ENCODE assay signal across 10 mouse cellular contexts in genomic region chr15:61109429-61110128, GRCm38 (mm10).
DNase-seq lines count a peak whose midpoint lies in the region; ATAC-seq lines count a peak whose summit lies in the region.
"Had no signal": no experiment of that assay in that cellular context is flagged by ENCODE, and none has a peak within 500 bp of the region (broad histone marks: within the 10 kb centered on the region; RNA-seq: fewer than 3 reads in every experiment).

No protein-coding gene starts in this region.

- peak overlapping the region; percentile 58 for H3K27ac ChIP-seq in kidney, embryonic 15.5 days
- H3K27ac ChIP-seq in embryonic facial prominence, embryonic 13.5 days: peak overlapping the region; percentile 74
- peak overlapping the region; percentile 52 for H3K27ac ChIP-seq in limb, embryonic 13.5 days
- H3K27ac ChIP-seq: hindbrain, embryonic 14.5 days had no signal

- no peak overlapping the region for H3K9ac ChIP-seq in kidney, embryonic 15.5 days
- H3K9ac ChIP-seq in embryonic facial prominence, embryonic 13.5 days: no peak overlapping the region
- no peak overlapping the region for H3K9ac ChIP-seq in limb, embryonic 13.5 days
- H3K9ac ChIP-seq: hindbrain, embryonic 14.5 days had no signal

- no peaks in the 10 kb centered on the region for H3K36me3 ChIP-seq in kidney, embryonic 15.5 days
- no peaks in the 10 kb centered on the region for H3K36me3 ChIP-seq in embryonic facial prominence, embryonic 13.5 days
- no peaks in the 10 kb centered on the region for H3K36me3 ChIP-seq in limb, embryonic 13.5 days

- no peak overlapping the region for H3K4me3 ChIP-seq in kidney, embryonic 15.5 days (replicated peaks)
- H3K4me3 ChIP-seq in embryonic facial prominence, embryonic 13.5 days: no peak overlapping the region
- H3K4me3 ChIP-seq in limb, embryonic 13.5 days: no peak overlapping the region

- no peaks in the 10 kb centered on the region for H3K9me3 ChIP-seq in kidney, embryonic 15.5 days (replicated peaks)
- H3K9me3 ChIP-seq in embryonic facial prominence, embryonic 13.5 days: no peaks in the 10 kb centered on the region
- no peaks in the 10 kb centered on the region for H3K9me3 ChIP-seq in limb, embryonic 13.5 days

- 20% methylated on average over 4 of the region's 4 CpGs for WGBS in kidney, embryonic 15.5 days
- 4% methylated on average over 4 of the region's 4 CpGs for WGBS in embryonic facial prominence, embryonic 13.5 days
- WGBS in limb, embryonic 13.5 days: 6% methylated on average over 4 of the region's 4 CpGs

- DNase-seq in kidney, postnatal 14 days: no peak
- peak; percentile 23 for DNase-seq in brain, adult 2 months (ENCODE audit: low read depth, low spot score)
- DNase-seq in ovary, adult 18-20 months (ENCODE audit: low spot score): no peak
- DNase-seq: lung, postnatal 10 days; thymus, postnatal 25 days had no signal

- peaks cover 11% of the 10 kb centered on the region for H3K4me1 ChIP-seq in kidney, embryonic 15.5 days
- H3K4me1 ChIP-seq in embryonic facial prominence, embryonic 13.5 days: peaks cover 14% of the 10 kb centered on the region
- peaks cover 15% of the 10 kb centered on the region for H3K4me1 ChIP-seq in limb, embryonic 13.5 days

- no peaks in the 10 kb centered on the region for H3K27me3 ChIP-seq in kidney, embryonic 15.5 days
- no peaks in the 10 kb centered on the region for H3K27me3 ChIP-seq in embryonic facial prominence, embryonic 13.5 days
- no peaks in the 10 kb centered on the region for H3K27me3 ChIP-seq in limb, embryonic 13.5 days

- no peak for ATAC-seq in kidney, embryonic 15.5 days (replicated peaks; ENCODE audit: low FRiP score)
- ATAC-seq in embryonic facial prominence, embryonic 13.5 days (ENCODE audit: insufficient number of reproducible peaks, insufficient read depth, low FRiP score, low TSS enrichment, low read depth): no peak
- ATAC-seq in limb, embryonic 13.5 days (ENCODE audit: low FRiP score, low read depth): peak; percentile 51; the same call in 1 of the 2 replicates
- no peak for ATAC-seq in erythroid progenitor cell, adult 5-6 weeks (replicated peaks; ENCODE audit: low FRiP score, poor library complexity, severe bottlenecking)

- H3K4me2 ChIP-seq in kidney, embryonic 15.5 days: no peak overlapping the region
- no peak overlapping the region for H3K4me2 ChIP-seq in embryonic facial prominence, embryonic 13.5 days
- no peak overlapping the region for H3K4me2 ChIP-seq in limb, embryonic 13.5 days (replicated peaks)
- H3K4me2 ChIP-seq: hindbrain, embryonic 14.5 days had no signal
